Mouse (Mus musculus) cerebellum, postnatal 25 days (tissue): ENCODE measurements around the gene Frmd5.

Experiments used
- DNase-seq, 2 experiments: peaks; one replicate each; pipeline ENCODE4 v3.0.0; 2021; ENCODE audit warnings: mixed read lengths in 2 of 2

Frmd5 gene

DNA sequence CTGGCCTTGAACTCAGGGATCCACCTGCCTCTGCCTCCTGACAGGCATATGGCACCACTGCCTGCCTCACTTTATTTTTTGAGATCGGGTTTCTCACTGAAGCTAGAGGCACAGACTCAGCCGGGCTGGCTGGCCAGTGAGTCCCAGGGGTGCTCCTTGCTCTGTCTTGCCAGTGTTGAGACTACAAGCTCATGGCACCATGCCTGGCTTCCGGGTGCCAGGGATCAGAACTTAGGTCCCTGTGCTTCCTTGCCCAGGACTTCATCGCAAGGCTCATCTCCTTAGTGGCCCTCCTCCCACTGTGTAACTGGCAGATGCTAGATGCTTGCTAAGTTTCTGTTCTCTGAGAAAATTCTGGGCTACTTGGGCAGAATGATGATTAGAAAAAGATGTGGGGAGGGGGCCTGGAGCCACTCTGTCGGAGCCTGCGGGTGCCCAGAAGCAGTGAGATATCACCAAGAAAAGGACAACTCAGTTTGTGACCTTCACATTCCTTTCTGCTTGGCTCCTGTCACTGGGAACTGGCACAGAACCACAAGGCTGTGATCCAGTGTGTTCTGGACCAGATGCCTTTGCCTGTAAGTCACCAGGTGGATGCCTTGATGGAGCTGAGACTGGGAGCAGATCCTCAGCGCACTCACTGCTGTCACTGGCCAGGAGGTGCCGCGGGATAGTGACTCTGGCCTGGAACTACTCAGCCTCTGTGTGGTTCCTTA lies 192.2 kb downstream of the Frmd5 start:
- peak; percentile 39 to 65 for DNase-seq

GRCm38 (mm10) chr2:121612112-121612511 lies 194.8 kb downstream of the Frmd5 start:
- no peak for DNase-seq

GRCm38 (mm10) chr2:121610008-121610884 lies 196.6 kb downstream of the Frmd5 start:
- peak in 1 of 2 experiments; percentile 28 for DNase-seq

DNA sequence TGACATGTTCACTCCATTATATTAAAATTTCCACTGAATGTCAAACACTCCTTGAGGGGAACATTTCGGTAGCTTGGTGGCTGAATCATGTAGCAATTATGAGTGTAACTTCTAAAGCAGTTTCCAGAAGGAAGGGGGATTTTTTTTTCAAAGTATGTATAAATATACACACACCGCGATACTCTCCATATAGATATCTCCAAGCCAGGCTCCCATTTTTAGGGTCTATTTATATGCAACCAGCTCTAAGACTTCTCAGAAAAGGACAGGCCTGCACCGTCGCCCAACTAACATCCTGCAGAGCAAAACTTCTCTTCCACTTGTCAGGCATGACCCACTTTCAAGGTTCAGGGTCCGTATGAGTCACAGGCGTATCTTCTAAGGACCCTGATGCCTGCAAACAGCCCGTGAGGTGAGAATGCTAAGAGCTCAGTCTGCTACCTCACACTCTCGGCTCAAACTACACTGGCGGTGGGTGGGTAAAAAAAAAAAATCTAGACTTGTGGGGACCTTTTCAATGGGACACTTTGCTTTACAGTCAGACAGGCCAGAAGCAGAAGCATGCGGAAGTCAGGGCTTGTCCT lies 197.7 kb downstream of the Frmd5 start:
- no peak for DNase-seq

GRCm38 (mm10) chr2:121602397-121602796 lies 204.5 kb downstream of the Frmd5 start:
- peak in 1 of 2 experiments; percentile 56 for DNase-seq

GRCm38 (mm10) chr2:121601543-121601942 lies 205.3 kb downstream of the Frmd5 start:
- DNase-seq, result no peak

DNA sequence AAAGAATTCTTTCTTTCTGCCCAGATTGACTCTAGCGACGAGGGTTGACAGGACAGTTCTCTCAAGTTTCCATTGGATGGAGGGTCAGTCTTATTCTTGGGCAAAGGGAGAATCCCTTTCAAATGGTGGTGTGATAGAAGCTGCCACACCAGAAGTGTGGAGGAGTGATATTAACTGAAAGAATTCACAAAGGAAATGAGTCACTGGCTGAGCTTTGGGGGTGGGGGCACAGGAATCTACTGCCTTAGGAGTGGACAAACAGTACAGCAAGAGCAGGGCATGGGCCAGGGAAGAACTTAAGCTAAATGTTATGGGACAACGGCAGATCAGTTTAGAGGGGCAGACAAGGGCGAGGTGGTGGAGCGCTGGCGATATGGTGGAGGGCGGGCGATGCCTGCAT lies 206.2 kb downstream of the Frmd5 start:
- no peak for DNase-seq

DNA sequence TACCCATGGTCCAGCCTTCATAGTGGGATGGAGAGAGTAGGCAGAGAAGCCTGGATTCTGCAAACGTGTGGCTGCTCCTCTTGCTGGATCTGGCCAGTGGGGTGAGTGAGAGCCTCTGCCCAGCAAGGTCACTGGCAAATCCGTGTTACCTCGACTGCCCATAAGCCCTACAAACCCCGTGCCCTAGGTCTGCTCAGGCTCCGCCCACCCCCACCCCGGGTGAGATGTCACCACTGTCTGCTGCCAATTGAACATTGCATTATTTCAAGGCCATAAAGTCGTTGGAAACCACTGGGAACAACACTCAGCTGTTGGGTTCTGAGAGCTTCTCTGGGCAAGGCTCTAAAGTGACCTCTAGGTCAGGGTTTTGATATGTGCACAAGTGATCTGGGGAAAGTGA lies 208.6 kb downstream of the Frmd5 start:
- no peak for DNase-seq

DNA sequence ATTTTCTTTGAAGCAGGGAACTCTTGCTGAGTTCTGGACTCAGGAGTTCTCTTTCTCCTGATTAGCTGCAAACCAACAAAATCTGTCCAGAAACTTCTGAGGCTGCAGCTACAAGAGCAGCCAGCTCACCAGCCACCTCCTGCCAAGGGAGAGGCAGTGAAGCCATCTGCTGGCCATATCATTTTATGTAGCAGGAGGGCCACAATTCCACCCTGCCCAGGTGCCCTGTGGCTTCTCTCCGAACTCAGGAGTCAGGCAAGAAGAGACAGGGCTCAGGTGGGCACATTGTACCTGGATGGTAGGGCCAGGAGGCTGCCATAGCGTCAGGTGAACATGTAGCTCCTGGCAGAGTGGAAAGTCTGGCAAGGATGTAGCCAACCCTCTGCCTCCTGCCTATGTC lies 210.3 kb downstream of the Frmd5 start:
- peak; percentile 78 to 79 for DNase-seq

DNA sequence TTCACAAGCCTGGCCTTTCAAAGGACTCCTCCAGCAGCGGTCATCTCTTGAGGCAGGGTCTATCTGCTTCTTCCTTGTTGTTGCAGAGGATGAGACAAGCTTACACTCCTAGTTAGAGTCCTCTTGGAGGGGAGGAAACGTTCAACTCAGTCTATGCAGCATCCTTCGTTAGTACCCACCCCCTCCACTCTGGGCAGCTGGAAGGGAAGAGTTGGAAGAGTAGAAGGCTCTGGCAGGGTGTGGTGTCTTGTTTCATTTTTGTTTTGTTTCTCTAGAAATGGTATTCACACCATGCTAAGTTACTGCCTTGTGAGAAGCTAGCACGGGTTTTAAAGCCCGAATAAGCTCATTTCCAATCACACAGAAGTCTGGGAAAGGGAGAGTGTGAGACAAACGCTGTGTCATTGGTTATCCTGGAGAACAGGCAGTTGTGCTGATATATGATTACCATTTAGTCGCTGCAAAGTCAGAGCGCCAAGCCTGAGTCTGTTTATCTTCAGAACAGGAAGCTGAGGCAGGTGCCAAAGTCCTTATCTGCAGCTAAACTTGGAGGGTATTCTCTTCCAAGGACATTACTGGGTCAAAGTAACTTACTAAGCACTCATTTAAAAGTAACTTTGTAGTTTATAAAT lies 212.1 kb downstream of the Frmd5 start:
- no peak for DNase-seq

GRCm38 (mm10) chr2:121594131-121594530 lies 212.8 kb downstream of the Frmd5 start:
- DNase-seq, result no peak

DNA sequence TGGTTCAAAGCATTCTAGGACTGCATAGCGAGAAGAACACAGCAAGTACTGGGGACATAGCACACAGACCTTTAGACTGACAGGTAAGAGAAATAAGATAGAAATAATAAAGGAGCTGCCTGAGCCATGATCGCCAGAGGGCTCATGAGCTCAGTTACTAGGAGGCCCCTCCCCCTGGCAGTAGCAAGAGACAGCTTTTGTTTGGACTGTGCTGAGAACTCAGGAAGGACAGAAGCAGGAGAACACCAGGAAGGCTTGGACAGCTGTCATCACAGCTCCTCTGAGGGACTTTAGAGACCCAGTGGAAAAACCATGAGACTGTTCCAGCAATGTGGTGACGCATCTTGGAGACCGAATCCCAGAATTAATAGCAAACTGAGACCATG lies 218.6 kb downstream of the Frmd5 start:
- peak in 1 of 2 experiments; percentile 47 for DNase-seq

GRCm38 (mm10) chr2:121587523-121588308 lies 219.2 kb downstream of the Frmd5 start:
- peak; percentile 67 to 81 for DNase-seq

DNA sequence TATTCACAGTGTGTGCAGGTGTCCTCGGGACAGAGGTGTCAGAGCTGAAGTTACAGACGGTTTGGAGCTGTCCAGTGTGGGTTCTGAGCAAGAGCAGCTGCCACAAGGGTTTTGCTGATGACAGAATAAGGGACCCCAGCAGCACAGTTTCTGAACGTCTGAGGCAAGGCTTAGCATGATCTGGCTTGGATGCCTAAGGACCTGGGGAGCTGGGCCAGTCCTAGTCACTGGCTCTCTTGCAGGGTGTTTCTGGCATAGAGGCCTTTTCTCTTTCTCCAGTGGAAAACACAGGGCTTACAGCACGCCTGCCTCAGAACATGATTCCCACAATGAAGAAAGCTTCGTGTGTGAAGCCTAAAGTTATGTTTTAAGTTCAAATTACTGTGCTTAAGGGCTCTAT lies 222.2 kb downstream of the Frmd5 start:
- DNase-seq, result no peak

GRCm38 (mm10) chr2:121583468-121584116 lies 223.3 kb downstream of the Frmd5 start:
- DNase-seq, result peak; percentile 54 to 57

DNA sequence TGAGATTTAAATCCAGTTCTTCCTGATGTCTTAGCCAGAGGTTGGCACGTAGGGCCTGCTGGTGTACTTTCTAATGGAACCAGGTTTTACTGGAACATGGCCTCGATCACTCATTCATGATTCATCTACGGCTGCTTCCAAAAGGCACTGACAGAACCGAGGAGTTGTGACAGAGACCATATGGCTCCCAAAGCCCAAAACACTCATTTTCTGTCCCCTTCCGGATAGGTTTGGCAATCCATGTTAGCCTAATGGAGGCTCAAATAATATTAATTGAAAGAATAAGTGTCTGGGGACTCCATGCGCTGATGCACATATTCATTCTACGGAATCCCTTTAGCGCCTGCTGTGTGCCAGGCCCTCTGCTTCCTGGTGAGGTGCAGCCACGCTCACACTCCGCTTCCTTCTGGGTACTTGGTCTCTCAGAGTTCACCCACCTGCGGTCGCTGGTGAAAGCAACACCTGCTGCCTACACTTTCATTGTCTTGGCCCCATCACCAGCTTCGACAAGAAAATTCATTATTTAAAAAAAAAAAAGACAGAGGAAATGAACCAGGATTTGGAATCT lies 224.0 kb downstream of the Frmd5 start:
- peak; percentile 39 to 43 for DNase-seq

DNA sequence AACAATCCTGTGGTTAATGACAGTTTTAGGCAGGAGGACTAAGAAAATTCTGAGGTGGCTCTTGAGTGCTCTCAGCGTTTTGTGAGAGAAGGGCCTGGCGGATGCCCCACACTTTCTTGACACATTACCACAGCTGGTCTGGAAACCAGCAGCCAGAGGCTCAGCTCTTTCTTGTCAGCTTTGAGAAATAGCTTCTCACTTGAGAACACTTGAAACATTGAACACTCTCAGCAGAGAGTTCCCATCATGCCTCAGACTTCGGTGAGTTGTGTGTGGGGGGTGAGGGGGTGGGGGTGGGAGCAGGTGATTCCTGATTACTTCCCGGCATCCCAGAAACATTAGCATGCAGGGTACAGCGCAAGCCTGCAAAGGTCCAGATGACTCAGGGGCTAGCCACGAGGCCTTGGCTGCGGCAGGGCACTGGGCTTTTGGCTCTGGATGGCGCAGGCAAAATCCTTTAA lies 231.1 kb downstream of the Frmd5 start:
- no peak for DNase-seq

DNA sequence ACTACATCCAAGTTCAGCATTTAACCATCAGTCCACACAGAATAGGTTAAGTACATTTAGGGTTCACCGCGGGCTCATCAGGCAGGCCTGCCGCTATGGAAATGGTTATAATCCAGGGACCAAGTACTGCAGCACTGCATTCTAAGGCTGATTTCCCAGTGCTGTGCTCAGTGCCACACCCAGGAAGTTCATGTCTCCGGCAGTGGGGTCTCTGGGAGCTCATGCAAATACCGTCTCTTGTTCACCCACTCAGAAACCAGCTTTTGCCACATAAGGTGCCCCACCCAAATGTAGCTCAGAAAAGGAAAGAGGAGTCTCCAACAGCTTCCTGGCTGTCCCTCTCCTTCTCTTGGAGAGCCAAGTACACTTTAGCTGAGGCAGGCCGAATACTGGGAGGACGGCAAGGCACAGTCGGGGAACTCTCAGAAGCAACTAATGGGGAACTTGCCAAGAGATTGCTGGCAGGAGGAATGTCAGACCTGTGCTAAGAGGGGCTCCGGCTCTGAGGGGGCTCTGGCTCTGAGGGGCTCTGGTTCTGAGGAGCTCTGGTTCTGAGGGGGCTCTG lies 232.7 kb downstream of the Frmd5 start:
- DNase-seq, result no peak

GRCm38 (mm10) chr2:121571780-121572179 lies 235.1 kb downstream of the Frmd5 start:
- peak; percentile 83 to 91 for DNase-seq

GRCm38 (mm10) chr2:121570999-121571655 lies 235.8 kb downstream of the Frmd5 start:
- DNase-seq, result no peak
